Mouse (Mus musculus) forebrain, embryonic 11.5 days (tissue): ENCODE data around the gene 4930558K02Rik. TPM values are rescaled to one million over a fixed set of nuclear protein-coding genes. Genes with fewer than 3 reads are reported as not detected.

ENCODE experiments used
- ATAC-seq: fragments of 200-750 bp; cut with Nextera tagmentation; replicated peaks from 2 replicates; pipeline ENCODE4 v1.8.0; 2017; ENCODE audit warnings: moderate TSS enrichment; ENCODE audit not compliant: low FRiP score
- DNase-seq: peaks from one replicate; pipeline ENCODE4 v3.0.0-alpha.2; 2017; ENCODE audit warnings: low spot score
- H3K27ac ChIP-seq: fragments of 300-500 bp; sonication (generic); 2 replicates; pipeline ENCODE4 v1.5.1; 2014; ENCODE audit warnings: low read depth, low read length
- H3K27me3 ChIP-seq: fragments of 300-500 bp; sonication (generic); 2 replicates; pipeline ENCODE4 v1.6.1; 2014; ENCODE audit warnings: mild to moderate bottlenecking, low read length, mixed read lengths; ENCODE audit not compliant: control insufficient read depth, insufficient read depth
- H3K36me3 ChIP-seq: fragments of 300-500 bp; sonication (generic); 2 replicates; pipeline ENCODE4 v1.6.1; 2014; ENCODE audit warnings: mild to moderate bottlenecking, low read length, moderate library complexity, mixed read lengths; ENCODE audit not compliant: control insufficient read depth, insufficient read depth
- H3K4me1 ChIP-seq: fragments of 300-500 bp; sonication (generic); replicated peaks from 2 replicates; pipeline ENCODE4 v1.6.1; 2014; ENCODE audit warnings: low read length, mixed read lengths; ENCODE audit not compliant: control insufficient read depth, insufficient read depth
- H3K4me2 ChIP-seq: fragments of 300-500 bp; sonication (generic); 2 replicates; pipeline ENCODE4 v1.6.1; 2014; ENCODE audit warnings: low read depth, mild to moderate bottlenecking, low read length, moderate library complexity, mixed read lengths; ENCODE audit not compliant: severe bottlenecking
- H3K4me3 ChIP-seq: fragments of 300-500 bp; sonication (generic); 2 replicates; pipeline ENCODE4 v1.5.1; 2014; ENCODE audit warnings: low read depth, low read length
- H3K9ac ChIP-seq: fragments of 300-500 bp; sonication (generic); 2 replicates; pipeline ENCODE4 v1.6.1; 2014; ENCODE audit warnings: low read length
- H3K9me3 ChIP-seq: fragments of 300-500 bp; sonication (generic); 2 replicates; pipeline ENCODE4 v1.6.1; 2016; ENCODE audit warnings: low read length, mixed read lengths; ENCODE audit not compliant: control insufficient read depth
- WGBS: fragments of 180-500 bp; shearing (Covaris S2); extraction: QIAGEN DNeasy Blood & Tissue Kit; methylation state at CpG from one replicate; pipeline ENCODE4 v1.1.7; 2014; 5-methylcytosine and 5-hydroxymethylcytosine counted together
- polyA plus RNA-seq: library from polyadenylated mRNA; unstranded; fragments of >200 nt; fragmentation: Nextera tagmentation; extraction: Ambion mirVana; gene quantifications from 2 replicates; pipeline ENCODE4 v1.2.1, GENCODE M21; 2014

The 4930558K02Rik gene
- polyA plus RNA-seq, 1 experiment from 2014 or later, result not detected

- DNase-seq (no peak), ATAC-seq (no peak)
- Histone ChIP-seq H3K27ac (no peak overlapping the region), H3K9me3 (no peaks in the 10 kb centered on the region), H3K4me3 (no peak overlapping the region), H3K9ac (no peak overlapping the region), H3K4me1 (no peaks in the 10 kb centered on the region), H3K36me3 (no peaks in the 10 kb centered on the region), H3K27me3 (no peaks in the 10 kb centered on the region), H3K4me2 (no peak overlapping the region)
- WGBS, result 95% methylated on average over 9 of the region's 9 CpGs
Observed at GRCm38 (mm10) chr1:161970874-161971273, 8.6 kb downstream of the 4930558K02Rik start.

GRCm38 (mm10) chr1:161968589-161969407, 10.6 kb downstream of the 4930558K02Rik start, which contains the start of gene Pigc:
Gene Pigc (plus strand): TSS chr1:161969186.
- Histone ChIP-seq H3K4me3 (peak within 1 kb of the TSS; percentile 51), H3K9me3 (no peaks in the 10 kb centered on the region), H3K9ac (peak within 1 kb of the TSS; percentile 68), H3K27me3 (no peaks in the 10 kb centered on the region), H3K4me2 (peak within 1 kb of the TSS; percentile 42), H3K27ac (no peak within 1 kb of the TSS), H3K36me3 (no peaks in the 10 kb centered on the region), H3K4me1 (no peaks in the 10 kb centered on the region)
- ATAC-seq (peak; percentile 99), DNase-seq (peak; percentile 96)
- WGBS, result 4% methylated on average over 38 of the region's 38 CpGs

- H3K4me3 ChIP-seq, result no peak overlapping the region
- DNase-seq (no peak), ATAC-seq (no peak)
- WGBS, result 94% methylated on average over 2 of the region's 2 CpGs
- H3K4me2 ChIP-seq, result no peak overlapping the region
- no peak overlapping the region for H3K9ac ChIP-seq
- H3K4me1 ChIP-seq, result no peaks in the 10 kb centered on the region
- no peaks in the 10 kb centered on the region for H3K9me3 ChIP-seq
- H3K36me3 ChIP-seq, result no peaks in the 10 kb centered on the region
- no peaks in the 10 kb centered on the region for H3K27me3 ChIP-seq
- H3K27ac ChIP-seq, result no peak overlapping the region
Observed at GRCm38 (mm10) chr1:161967936-161968335, 11.5 kb downstream of the 4930558K02Rik start.

- Histone ChIP-seq H3K36me3 (no peaks in the 10 kb centered on the region), H3K9ac (no peak overlapping the region), H3K4me3 (no peak overlapping the region), H3K4me2 (no peak overlapping the region), H3K9me3 (no peaks in the 10 kb centered on the region), H3K4me1 (no peaks in the 10 kb centered on the region), H3K27me3 (no peaks in the 10 kb centered on the region), H3K27ac (no peak overlapping the region)
- 57% methylated on average over 3 of the region's 3 CpGs for WGBS
- DNase-seq (no peak), ATAC-seq (peak; percentile 81)
Observed at GRCm38 (mm10) chr1:161962465-161963377, 16.7 kb downstream of the 4930558K02Rik start.

GRCm38 (mm10) chr1:161957964-161958950, 21.2 kb downstream of the 4930558K02Rik start:
- Histone ChIP-seq H3K9me3 (no peaks in the 10 kb centered on the region), H3K27ac (no peak overlapping the region), H3K36me3 (no peaks in the 10 kb centered on the region), H3K27me3 (no peaks in the 10 kb centered on the region), H3K4me1 (no peaks in the 10 kb centered on the region), H3K9ac (no peak overlapping the region), H3K4me2 (no peak overlapping the region), H3K4me3 (no peak overlapping the region)
- ATAC-seq (no peak), DNase-seq (no peak)
- 86% methylated on average over 19 of the region's 19 CpGs for WGBS

GRCm38 (mm10) chr1:161955846-161956245, 23.6 kb downstream of the 4930558K02Rik start:
- H3K4me1 ChIP-seq, result no peaks in the 10 kb centered on the region
- no peak overlapping the region for H3K27ac ChIP-seq
- ATAC-seq (no peak), DNase-seq (no peak)
- H3K27me3 ChIP-seq, result no peaks in the 10 kb centered on the region
- no peak overlapping the region for H3K9ac ChIP-seq
- H3K4me3 ChIP-seq, result no peak overlapping the region
- no peak overlapping the region for H3K4me2 ChIP-seq
- no peaks in the 10 kb centered on the region for H3K9me3 ChIP-seq
- WGBS, result 74% methylated on average over 5 of the region's 5 CpGs
- no peaks in the 10 kb centered on the region for H3K36me3 ChIP-seq

GRCm38 (mm10) chr1:161952599-161952998, 26.8 kb downstream of the 4930558K02Rik start:
- ATAC-seq, result no peak
- Histone ChIP-seq H3K27me3 (no peaks in the 10 kb centered on the region), H3K9me3 (no peaks in the 10 kb centered on the region), H3K4me3 (no peak overlapping the region), H3K4me2 (no peak overlapping the region), H3K4me1 (no peaks in the 10 kb centered on the region), H3K27ac (no peak overlapping the region), H3K36me3 (no peaks in the 10 kb centered on the region), H3K9ac (no peak overlapping the region)
- WGBS, result 61% methylated on average over 1 of the region's 1 CpGs
- DNase-seq, result no peak
